ENCODE assay signal across 14 mouse cellular contexts in the genomic region with DNA sequence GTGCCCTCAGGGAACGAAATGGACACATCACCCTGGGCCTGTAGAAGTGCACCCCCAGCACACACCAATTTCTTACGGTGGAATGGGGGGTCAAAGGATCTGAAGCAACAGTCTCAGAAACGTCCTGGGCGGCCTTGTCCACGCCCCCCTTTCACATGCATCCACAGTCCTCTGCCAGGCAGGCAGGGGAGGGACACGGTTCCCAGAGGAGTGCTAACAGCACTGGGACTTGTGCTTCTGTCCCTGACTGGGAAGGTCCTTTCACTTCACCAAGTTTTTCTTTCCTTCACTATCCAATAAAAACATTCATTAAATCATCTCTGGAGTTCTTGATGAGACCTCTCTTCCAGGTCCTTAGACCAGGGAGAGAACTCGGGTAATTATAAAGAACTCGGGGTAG.
"Had no signal": no experiment of that assay in that cellular context is flagged by ENCODE, and none has a peak within 500 bp of the region (broad histone marks: within the 10 kb centered on the region; RNA-seq: fewer than 3 reads in every experiment).

No protein-coding gene starts in this region.

- H3K4me1 ChIP-seq: liver, embryonic 15.5 days had no signal

- H3K9ac ChIP-seq: limb, embryonic 12.5 days; liver, embryonic 15.5 days; midbrain, embryonic 13.5 days; neural tube, embryonic 15.5 days had no signal

- DNase-seq: kidney, postnatal 25 days; layer of hippocampus, postnatal 36 days; lung, adult 2 months; lung, postnatal 36 days; right cerebral cortex, adult 18-20 months; thymus, adult 2 months; thymus, postnatal 25 days had no signal

- H3K4me3 ChIP-seq: limb, embryonic 12.5 days; liver, embryonic 15.5 days; midbrain, embryonic 13.5 days; neural tube, embryonic 15.5 days had no signal

- H3K27me3 ChIP-seq: limb, embryonic 12.5 days; liver, embryonic 15.5 days; midbrain, embryonic 13.5 days; neural tube, embryonic 15.5 days had no signal

- H3K27ac ChIP-seq: liver, embryonic 15.5 days; midbrain, embryonic 13.5 days; neural tube, embryonic 15.5 days; stomach, postnatal 0 days had no signal

- H3K9me3 ChIP-seq: limb, embryonic 12.5 days; liver, embryonic 15.5 days; midbrain, embryonic 13.5 days; neural tube, embryonic 15.5 days had no signal

- H3K4me2 ChIP-seq: limb, embryonic 12.5 days; liver, embryonic 11.5 days; liver, embryonic 15.5 days; midbrain, embryonic 13.5 days; neural tube, embryonic 15.5 days had no signal

- H3K36me3 ChIP-seq: limb, embryonic 12.5 days; liver, embryonic 15.5 days; midbrain, embryonic 13.5 days; neural tube, embryonic 15.5 days had no signal

- ATAC-seq: lung, postnatal 0 days; midbrain, embryonic 13.5 days had no signal
